Mouse (Mus musculus) embryonic fibroblast, embryonic 13.5 days (primary cell): Measurements from ENCODE around the gene Adra1b.

Experiments
- CTCF ChIP-seq: IDR thresholded peaks from 2 replicates; pipeline ENCODE4 v1.5.1; 2011; ENCODE audit warnings: mild to moderate bottlenecking, control low read depth, low read length, moderate library complexity, borderline replicate concordance; ENCODE audit not compliant: insufficient read depth
- POLR2A ChIP-seq: IDR thresholded peaks from 2 replicates; pipeline ENCODE4 v1.6.1; 2011; ENCODE audit warnings: low read depth, mild to moderate bottlenecking, control low read depth, low read length, moderate library complexity

DNA sequence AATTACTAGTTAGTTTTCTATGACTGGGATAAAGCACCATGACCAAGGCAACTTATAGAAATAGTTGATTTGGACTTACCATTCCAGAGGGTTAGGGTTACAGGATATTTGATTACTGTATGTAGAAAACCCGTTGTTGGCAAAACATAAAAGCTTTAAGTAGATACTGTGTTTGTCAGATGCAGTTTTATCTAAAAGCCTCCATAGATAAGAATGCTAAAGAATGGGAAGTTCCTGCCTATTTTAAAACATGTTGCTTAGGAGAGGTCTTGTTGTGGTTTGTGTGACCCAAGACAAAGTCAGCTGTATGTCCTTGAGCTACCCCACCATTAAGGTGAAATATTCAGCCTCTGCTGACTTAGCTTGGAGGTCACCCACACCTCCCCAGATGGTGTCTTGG lies 146.4 kb downstream of the Adra1b start:
- no peak for TF ChIP-seq CTCF
- no peak for TF ChIP-seq POLR2A
